Mouse (Mus musculus) midbrain, embryonic 15.5 days (tissue): ENCODE data around the gene Tbc1d2. TPM values are rescaled to one million over a fixed set of nuclear protein-coding genes. Genes with fewer than 3 reads are reported as not detected.
"Not testable (repeated sequence)": the region's sequence is repeated elsewhere in the genome, so short reads cannot be mapped to it uniquely, and the experiment has no call there.

Experiments used
- ATAC-seq: fragments of 200-750 bp; cut with Nextera tagmentation; replicated peaks from 2 replicates; pipeline ENCODE4 v1.8.0; 2017; ENCODE audit warnings: moderate TSS enrichment
- H3K27ac ChIP-seq: fragments of 300-500 bp; sonication (generic); 2 replicates; pipeline ENCODE4 v1.5.1; 2015; ENCODE audit warnings: mild to moderate bottlenecking, inconsistent platforms
- H3K27me3 ChIP-seq: fragments of 300-500 bp; sonication (generic); replicated peaks from 2 replicates; pipeline ENCODE4 v1.6.1; 2015; ENCODE audit warnings: inconsistent platforms
- H3K36me3 ChIP-seq: fragments of 300-500 bp; sonication (generic); replicated peaks from 2 replicates; pipeline ENCODE4 v1.6.1; 2015; ENCODE audit warnings: inconsistent platforms
- H3K4me1 ChIP-seq: fragments of 300-500 bp; sonication (generic); 2 replicates; pipeline ENCODE4 v1.6.1; 2015; ENCODE audit warnings: inconsistent platforms
- H3K4me2 ChIP-seq: fragments of 300-500 bp; sonication (generic); 2 replicates; pipeline ENCODE4 v1.6.1; 2015; ENCODE audit warnings: inconsistent platforms, mild to moderate bottlenecking, moderate library complexity
- H3K4me3 ChIP-seq: fragments of 300-500 bp; sonication (generic); 2 replicates; pipeline ENCODE4 v1.5.1; 2015; ENCODE audit warnings: mild to moderate bottlenecking, inconsistent platforms
- H3K9ac ChIP-seq: fragments of 300-500 bp; sonication (generic); 2 replicates; pipeline ENCODE4 v1.6.1; 2015; ENCODE audit warnings: mild to moderate bottlenecking, inconsistent platforms
- H3K9me3 ChIP-seq: fragments of 300-500 bp; sonication (generic); 2 replicates; pipeline ENCODE4 v1.6.1; 2016; ENCODE audit warnings: inconsistent platforms
- WGBS: fragments of 180-500 bp; shearing (Covaris S2); methylation state at CpG from one replicate; pipeline ENCODE4 v1.1.7; 2015; ENCODE audit warnings: mixed read lengths; 5-methylcytosine and 5-hydroxymethylcytosine counted together
- polyA plus RNA-seq: library from polyadenylated mRNA; unstranded; fragments of >200 nt; fragmentation: Nextera tagmentation; extraction: Ambion mirVana; gene quantifications from 2 replicates; pipeline ENCODE4 v1.2.1, GENCODE M21; 2015

Gene Tbc1d2
- polyA plus RNA-seq, 1 experiment from 2014 or later, result 0.88 TPM

DNA sequence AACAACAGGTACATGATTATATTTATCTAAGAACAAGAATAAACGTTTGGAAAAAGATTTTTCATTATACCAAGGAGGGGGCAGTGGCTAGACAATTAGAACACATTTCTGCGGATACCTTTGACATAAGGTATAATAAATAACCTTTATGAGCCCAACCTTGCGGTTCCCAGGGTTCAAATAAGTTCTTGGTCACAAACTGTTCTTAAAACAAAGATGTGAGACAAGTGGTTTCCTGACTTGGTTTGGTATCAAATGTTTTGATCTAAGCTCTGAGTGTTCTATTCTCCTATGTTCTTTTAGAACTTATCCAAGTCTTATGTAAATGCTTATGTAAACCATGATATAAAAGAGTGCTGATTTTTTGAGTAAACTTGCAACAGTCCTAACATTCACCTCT lies 65.5 kb downstream of the Tbc1d2 start:
- H3K36me3 ChIP-seq, H3K4me2 ChIP-seq, H3K9ac ChIP-seq, H3K4me1 ChIP-seq, H3K27me3 ChIP-seq, ATAC-seq, H3K27ac ChIP-seq, H3K9me3 ChIP-seq, H3K4me3 ChIP-seq: not testable (repeated sequence)
- 83% methylated on average over 3 of the region's 3 CpGs for WGBS

DNA sequence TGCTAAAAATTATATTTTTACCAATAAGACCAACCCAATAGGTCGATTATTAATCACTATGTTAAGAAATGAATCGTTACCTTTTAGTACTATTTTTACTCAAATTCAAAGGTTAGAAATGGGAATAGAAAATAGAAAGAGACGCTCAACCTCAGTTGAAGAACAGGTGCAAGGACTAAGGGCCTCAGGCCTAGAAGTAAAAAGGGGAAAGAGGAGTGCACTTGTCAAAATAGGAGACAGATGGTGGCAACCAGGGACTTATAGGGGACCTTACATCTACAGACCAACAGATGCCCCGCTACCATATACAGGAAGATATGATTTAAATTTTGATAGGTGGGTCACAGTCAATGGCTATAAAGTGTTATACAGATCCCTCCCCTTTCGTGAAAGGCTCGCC lies 65.9 kb downstream of the Tbc1d2 start:
- H3K4me1 ChIP-seq, H3K27me3 ChIP-seq, H3K36me3 ChIP-seq, H3K9ac ChIP-seq, H3K4me3 ChIP-seq, H3K4me2 ChIP-seq, ATAC-seq, H3K9me3 ChIP-seq, H3K27ac ChIP-seq: not testable (repeated sequence)
- 90% methylated on average over 2 of the region's 6 CpGs for WGBS

DNA sequence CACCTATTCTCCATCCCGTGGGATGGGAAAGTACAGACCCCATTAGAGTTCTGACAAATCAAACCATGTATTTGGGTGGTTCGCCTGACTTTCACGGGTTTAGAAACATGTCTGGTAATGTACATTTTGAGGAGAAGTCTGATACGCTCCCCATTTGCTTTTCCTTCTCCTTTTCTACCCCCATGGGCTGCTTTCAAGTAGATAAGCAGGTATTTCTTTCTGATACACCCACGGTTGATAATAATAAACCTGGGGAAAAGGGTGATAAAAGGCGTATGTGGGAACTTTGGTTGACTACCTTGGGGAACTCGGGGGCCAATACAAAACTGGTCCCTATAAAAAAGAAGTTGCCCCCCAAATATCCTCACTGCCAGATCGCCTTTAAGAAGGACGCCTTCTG lies 68.0 kb downstream of the Tbc1d2 start:
- H3K4me1 ChIP-seq, H3K4me2 ChIP-seq, H3K9ac ChIP-seq, H3K27ac ChIP-seq, H3K4me3 ChIP-seq, ATAC-seq, H3K36me3 ChIP-seq, H3K27me3 ChIP-seq: not testable (repeated sequence)
- peaks cover 10% of the 10 kb centered on the region; the same call in 1 of the 2 replicates for H3K9me3 ChIP-seq
- 90% methylated on average over 9 of the region's 9 CpGs for WGBS

DNA sequence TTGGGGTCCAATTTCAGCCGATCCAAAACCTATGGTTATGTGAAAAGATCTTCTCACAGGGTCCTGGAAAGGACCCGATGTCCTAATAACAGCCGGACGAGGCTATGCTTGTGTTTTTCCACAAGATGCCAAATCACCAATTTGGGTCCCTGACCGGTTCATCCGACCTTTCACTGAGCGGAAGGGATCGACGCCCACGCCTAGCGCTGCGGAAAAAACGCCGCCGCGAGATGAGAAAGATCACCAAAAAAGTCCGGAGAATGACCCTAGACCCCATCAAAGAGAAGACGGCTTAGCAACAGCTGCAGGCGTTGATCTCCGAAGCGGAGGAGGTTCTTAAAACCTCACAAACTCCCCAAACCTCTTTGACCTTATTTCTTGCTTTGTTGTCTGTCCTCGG lies 68.4 kb downstream of the Tbc1d2 start:
- H3K36me3 ChIP-seq, H3K27ac ChIP-seq, H3K27me3 ChIP-seq, H3K4me1 ChIP-seq, H3K4me3 ChIP-seq, H3K4me2 ChIP-seq, H3K9ac ChIP-seq, ATAC-seq: not testable (repeated sequence)
- 93% methylated on average over 22 of the region's 22 CpGs for WGBS
- peaks cover 10% of the 10 kb centered on the region; the same call in 1 of the 2 replicates for H3K9me3 ChIP-seq

DNA sequence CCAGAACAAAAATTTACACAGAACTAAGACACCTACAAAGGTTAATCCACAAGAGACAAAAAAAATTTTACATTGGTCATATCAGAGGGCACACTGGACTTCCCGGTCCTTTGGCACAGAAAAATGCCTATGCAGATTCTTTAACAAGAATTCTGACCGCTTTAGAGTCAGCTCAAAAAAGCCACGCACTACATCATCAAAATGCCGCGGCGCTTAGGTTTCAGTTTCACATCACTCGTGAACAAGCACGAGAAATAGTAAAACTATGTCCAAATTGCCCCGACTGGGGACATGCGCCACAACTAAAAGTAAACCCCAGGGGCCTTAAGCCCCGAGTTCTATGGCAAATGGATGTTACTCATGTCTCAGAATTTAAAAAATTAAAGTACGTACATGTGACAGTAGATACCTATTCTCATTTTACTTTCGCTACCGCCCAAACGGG lies 69.2 kb downstream of the Tbc1d2 start:
- not testable (repeated sequence) for H3K9ac ChIP-seq, H3K36me3 ChIP-seq, H3K27ac ChIP-seq, ATAC-seq, H3K4me3 ChIP-seq, H3K4me2 ChIP-seq, H3K27me3 ChIP-seq, H3K4me1 ChIP-seq
- 94% methylated on average over 15 of the region's 15 CpGs for WGBS
- H3K9me3 ChIP-seq, result peaks cover 10% of the 10 kb centered on the region; the same call in 1 of the 2 replicates

DNA sequence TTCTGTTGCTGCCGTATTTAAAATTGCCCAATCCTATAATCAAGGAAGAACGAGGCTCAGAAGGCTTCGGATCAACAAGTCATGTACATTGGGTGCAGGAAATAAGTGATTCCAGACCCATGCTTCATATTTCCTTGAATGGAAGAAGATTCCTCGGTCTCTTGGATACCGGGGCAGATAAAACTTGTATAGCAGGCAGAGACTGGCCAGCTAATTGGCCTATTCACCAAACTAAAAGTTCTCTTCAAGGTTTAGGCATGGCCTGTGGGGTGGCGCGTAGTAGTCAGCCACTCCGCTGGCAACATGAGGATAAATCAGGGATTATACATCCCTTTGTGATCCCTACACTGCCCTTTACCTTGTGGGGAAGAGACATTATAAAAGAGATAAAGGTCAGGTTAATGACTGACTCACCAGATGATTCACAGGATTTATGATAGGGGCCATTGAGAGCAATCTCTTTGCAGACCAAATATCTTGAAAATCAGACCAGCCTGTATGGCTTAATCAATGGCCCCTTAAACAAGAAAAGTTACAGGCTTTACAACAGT lies 71.1 kb downstream of the Tbc1d2 start:
- ATAC-seq, H3K9ac ChIP-seq, H3K36me3 ChIP-seq, H3K4me1 ChIP-seq, H3K4me3 ChIP-seq, H3K27me3 ChIP-seq, H3K27ac ChIP-seq, H3K4me2 ChIP-seq: not testable (repeated sequence)
- H3K9me3 ChIP-seq, result peaks cover 10% of the 10 kb centered on the region; the same call in 1 of the 2 replicates
- WGBS, result 92% methylated on average over 8 of the region's 8 CpGs

DNA sequence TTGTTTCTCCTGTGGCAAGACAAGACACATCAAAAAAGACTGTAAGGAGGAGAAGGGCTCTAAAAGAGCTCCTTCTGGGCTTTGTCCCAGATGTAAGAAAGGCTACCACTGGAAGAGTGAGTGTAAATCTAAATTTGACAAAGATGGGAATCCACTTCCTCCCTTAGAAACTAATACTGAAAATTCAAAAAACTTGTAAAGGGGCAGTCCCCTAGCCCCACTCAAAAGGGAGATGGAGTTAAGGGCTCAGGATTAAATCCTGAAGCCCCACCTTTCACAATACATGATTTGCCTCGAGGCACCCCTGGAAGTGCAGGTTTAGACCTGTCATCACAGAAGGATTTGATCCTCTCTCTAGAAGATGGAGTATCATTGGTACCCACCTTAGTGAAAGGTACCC lies 71.8 kb downstream of the Tbc1d2 start:
- Histone ChIP-seq H3K27ac (no peak overlapping the region), H3K9me3 (peaks cover 10% of the 10 kb centered on the region; the same call in 1 of the 2 replicates), H3K4me1 (no peaks in the 10 kb centered on the region), H3K27me3 (no peaks in the 10 kb centered on the region), H3K4me3 (no peak overlapping the region), H3K36me3 (no peaks in the 10 kb centered on the region), H3K9ac (no peak overlapping the region), H3K4me2 (no peak overlapping the region)
- WGBS, result 71% methylated on average over 1 of the region's 1 CpGs
- no peak for ATAC-seq

DNA sequence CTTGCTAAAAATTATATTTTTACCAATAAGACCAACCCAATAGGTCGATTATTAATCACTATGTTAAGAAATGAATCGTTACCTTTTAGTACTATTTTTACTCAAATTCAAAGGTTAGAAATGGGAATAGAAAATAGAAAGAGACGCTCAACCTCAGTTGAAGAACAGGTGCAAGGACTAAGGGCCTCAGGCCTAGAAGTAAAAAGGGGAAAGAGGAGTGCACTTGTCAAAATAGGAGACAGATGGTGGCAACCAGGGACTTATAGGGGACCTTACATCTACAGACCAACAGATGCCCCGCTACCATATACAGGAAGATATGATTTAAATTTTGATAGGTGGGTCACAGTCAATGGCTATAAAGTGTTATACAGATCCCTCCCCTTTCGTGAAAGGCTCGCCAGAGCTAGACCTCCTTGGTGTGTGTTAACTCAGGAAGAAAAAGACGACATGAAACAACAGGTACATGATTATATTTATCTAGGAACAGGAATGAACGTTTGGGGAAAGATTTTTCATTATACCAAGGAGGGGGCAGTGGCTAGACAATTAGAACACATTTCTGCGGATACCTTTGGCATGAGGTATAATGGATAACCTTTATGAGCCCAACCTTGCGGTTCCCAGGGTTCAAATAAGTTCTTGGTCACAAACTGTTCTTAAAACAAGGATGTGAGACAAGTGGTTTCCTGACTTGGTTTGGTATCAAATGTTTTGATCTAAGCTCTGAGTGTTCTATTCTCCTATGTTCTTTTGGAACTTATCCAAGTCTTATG lies 74.3 kb downstream of the Tbc1d2 start:
- H3K27me3 ChIP-seq, H3K36me3 ChIP-seq, H3K9me3 ChIP-seq, H3K9ac ChIP-seq, H3K27ac ChIP-seq, H3K4me3 ChIP-seq, H3K4me2 ChIP-seq, ATAC-seq, H3K4me1 ChIP-seq: not testable (repeated sequence)
- 93% methylated on average over 6 of the region's 10 CpGs for WGBS

DNA sequence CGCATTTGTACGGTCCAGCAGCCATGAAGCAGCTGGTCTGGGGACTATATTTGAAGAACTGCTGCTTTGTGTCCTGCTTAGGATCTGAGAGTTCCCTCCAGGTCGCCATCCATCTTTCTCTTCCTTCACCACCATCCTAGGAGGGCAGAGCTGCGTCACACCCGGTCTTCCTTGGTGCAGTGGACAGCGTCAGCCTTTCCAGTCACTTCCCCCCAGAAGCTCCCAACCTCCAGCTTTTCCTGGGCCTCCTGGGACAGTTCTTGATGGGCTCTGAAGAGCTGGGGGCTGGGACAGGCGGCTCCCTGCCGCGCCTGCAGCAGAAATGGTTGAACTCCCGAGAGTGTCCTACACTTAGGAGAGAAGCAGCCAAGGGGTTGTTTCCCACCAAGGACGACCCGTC lies 75.2 kb downstream of the Tbc1d2 start:
- no peaks in the 10 kb centered on the region for H3K27me3 ChIP-seq
- 87% methylated on average over 12 of the region's 12 CpGs for WGBS
- ATAC-seq, result no peak
- peaks cover 4% of the 10 kb centered on the region; the same call in 1 of the 2 replicates for H3K9me3 ChIP-seq
- no peak overlapping the region for H3K9ac ChIP-seq
- peaks cover under 1% of the 10 kb centered on the region; the same call in 1 of the 2 replicates for H3K4me1 ChIP-seq
- H3K4me2 ChIP-seq, result no peak overlapping the region
- H3K27ac ChIP-seq, result no peak overlapping the region
- H3K4me3 ChIP-seq, result no peak overlapping the region
- H3K36me3 ChIP-seq, result no peaks in the 10 kb centered on the region

DNA sequence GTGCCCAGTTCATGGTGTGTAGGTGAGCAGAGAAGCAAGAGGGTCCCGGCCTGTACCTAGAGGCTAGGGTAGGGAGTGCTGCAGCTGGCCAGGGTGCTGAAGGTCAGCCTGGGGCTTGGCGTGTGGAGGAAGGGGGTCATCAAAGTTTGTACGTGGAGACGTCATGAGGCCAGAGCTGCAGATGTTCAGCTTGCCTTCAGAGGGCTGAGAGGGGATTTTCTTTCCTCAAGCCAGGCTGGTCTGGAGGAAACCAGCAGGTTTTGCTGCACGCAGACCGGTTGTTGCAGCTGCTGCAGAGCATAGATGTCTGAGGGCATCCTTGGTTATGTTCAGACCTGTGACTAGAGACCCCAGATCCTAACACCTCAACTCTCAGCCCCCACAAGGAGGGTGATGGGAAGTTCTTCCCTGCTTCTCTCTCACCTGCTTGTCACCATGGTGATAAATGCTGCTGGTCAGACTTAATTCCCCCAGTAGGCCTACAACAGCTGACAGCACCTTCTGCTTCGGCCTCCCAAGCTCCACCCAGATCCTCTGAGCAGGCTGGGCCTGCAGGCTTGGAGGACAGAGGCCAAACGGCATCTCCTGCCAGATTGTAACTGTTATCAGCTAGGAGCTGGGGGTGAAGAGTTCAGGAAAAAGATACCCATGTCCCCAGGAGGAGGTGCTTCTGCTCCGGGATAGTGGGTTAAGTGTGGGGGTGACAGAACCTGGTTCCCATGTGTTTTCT lies 75.8 kb downstream of the Tbc1d2 start:
- 70% methylated on average over 9 of the region's 9 CpGs for WGBS
- Histone ChIP-seq H3K27me3 (no peaks in the 10 kb centered on the region), H3K9ac (no peak overlapping the region), H3K4me2 (no peak overlapping the region), H3K4me3 (no peak overlapping the region), H3K36me3 (no peaks in the 10 kb centered on the region), H3K9me3 (peaks cover 4% of the 10 kb centered on the region; the same call in 1 of the 2 replicates), H3K27ac (no peak overlapping the region), H3K4me1 (peaks cover 6% of the 10 kb centered on the region; the same call in 1 of the 2 replicates)
- ATAC-seq, result no peak

DNA sequence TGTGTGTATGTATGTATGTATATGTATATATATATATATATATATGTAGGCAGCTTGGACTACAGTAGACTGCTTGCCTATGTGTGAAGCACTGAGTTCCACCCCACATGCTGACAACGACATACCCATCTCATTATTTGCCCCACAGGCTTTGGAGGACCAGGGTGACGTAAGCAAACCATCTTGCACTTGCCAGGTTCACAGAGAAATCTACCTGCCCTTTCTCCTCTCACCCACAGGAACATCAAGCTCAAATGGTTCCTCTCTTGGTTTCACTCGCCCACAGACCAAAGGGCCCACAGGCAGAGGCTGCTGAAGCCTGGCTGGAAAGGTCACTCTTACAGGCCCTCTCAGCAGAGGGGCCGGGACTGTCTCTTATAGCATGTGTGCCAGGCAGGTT lies 77.4 kb downstream of the Tbc1d2 start:
- ATAC-seq, result no peak
- H3K9me3 ChIP-seq, result no peaks in the 10 kb centered on the region
- H3K4me1 ChIP-seq, result peaks cover 6% of the 10 kb centered on the region; the same call in 1 of the 2 replicates
- H3K4me2 ChIP-seq, result no peak overlapping the region
- H3K27ac ChIP-seq, result no peak overlapping the region
- H3K9ac ChIP-seq, result no peak overlapping the region
- H3K27me3 ChIP-seq, result no peaks in the 10 kb centered on the region
- H3K4me3 ChIP-seq, result no peak overlapping the region
- WGBS, result 87% methylated on average over 4 of the region's 4 CpGs
- no peaks in the 10 kb centered on the region for H3K36me3 ChIP-seq

DNA sequence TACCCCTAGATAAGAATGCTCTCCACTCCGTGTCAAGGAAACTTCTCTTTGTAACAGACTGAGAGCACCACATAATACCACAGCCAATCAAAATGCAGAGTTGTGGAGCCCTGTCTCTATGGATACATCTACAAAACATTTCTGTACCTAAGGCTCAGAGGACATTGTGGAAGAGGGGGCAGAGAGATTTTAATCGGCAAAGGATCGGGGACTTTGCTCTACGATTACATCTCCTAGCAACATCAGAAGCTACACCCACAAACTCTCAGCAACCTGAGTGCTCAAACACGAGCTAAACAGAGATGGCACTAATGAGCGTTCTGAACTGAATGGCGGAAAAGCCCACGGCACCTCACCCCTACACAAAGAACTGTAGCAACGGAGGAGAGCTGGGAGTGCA lies 78.3 kb downstream of the Tbc1d2 start:
- H3K4me3 ChIP-seq, result no peak overlapping the region
- peaks cover 6% of the 10 kb centered on the region; the same call in 1 of the 2 replicates for H3K4me1 ChIP-seq
- 93% methylated on average over 9 of the region's 9 CpGs for WGBS
- H3K4me2 ChIP-seq, result no peak overlapping the region
- no peak overlapping the region for H3K9ac ChIP-seq
- no peaks in the 10 kb centered on the region for H3K9me3 ChIP-seq
- H3K27ac ChIP-seq, result no peak overlapping the region
- no peaks in the 10 kb centered on the region for H3K27me3 ChIP-seq
- no peak for ATAC-seq
- no peaks in the 10 kb centered on the region for H3K36me3 ChIP-seq
